Mouse (Mus musculus): ENCODE results near the gene Atp5c1. TPM values are rescaled to one million over a fixed set of nuclear protein-coding genes. Genes with fewer than 3 reads are reported as not detected.

The Atp5c1 gene
- polyA plus RNA-seq, 1 experiment from 2014 or later = 528 TPM

Other genes with a start within 250 kb of the Atp5c1 start
- gene 4930412O13Rik, start 199.3 kb downstream of the Atp5c1 start, polyA plus RNA-seq (2015; fragmentation: Nextera tagmentation; extraction: Ambion mirVana) = 1.3 and 2.2 TPM in 2 replicates
- 4.0 and 4.8 TPM in 2 replicates for gene 9230102O04Rik, start 191.0 kb downstream of the Atp5c1 start, polyA plus RNA-seq (2015; fragmentation: Nextera tagmentation; extraction: Ambion mirVana)
- gene Gata3, start 190.5 kb downstream of the Atp5c1 start, polyA plus RNA-seq (2015; fragmentation: Nextera tagmentation; extraction: Ambion mirVana) = 99.1 and 116 TPM in 2 replicates
- gene Taf3, start 31.9 kb downstream of the Atp5c1 start, polyA plus RNA-seq (2015; fragmentation: Nextera tagmentation; extraction: Ambion mirVana) = 14.2 and 14.8 TPM in 2 replicates
- 32.1 and 32.7 TPM in 2 replicates for gene Kin, start 83 bp upstream of the Atp5c1 start, polyA plus RNA-seq (2015; fragmentation: Nextera tagmentation; extraction: Ambion mirVana)
- gene Itih2, start 50.9 kb upstream of the Atp5c1 start, polyA plus RNA-seq (2015; fragmentation: Nextera tagmentation; extraction: Ambion mirVana) = 3.8 and 4.2 TPM in 2 replicates
- gene Itih5, start 73.1 kb upstream of the Atp5c1 start, polyA plus RNA-seq (2015; fragmentation: Nextera tagmentation; extraction: Ambion mirVana) = 7.3 and 9.2 TPM in 2 replicates

Measured in midbrain, embryonic 15.5 days (tissue).